Mouse (Mus musculus): Measurements from ENCODE around the gene Furin. TPM values are rescaled to one million over a fixed set of nuclear protein-coding genes. Genes with fewer than 3 reads are reported as not detected.
A peak's percentile ranks its signal among the peaks of the same experiment; 100 is the strongest.

Gene Furin
- total and polyA plus RNA-seq, 3 experiments: 158 to 225 (median 185) TPM

DNA sequence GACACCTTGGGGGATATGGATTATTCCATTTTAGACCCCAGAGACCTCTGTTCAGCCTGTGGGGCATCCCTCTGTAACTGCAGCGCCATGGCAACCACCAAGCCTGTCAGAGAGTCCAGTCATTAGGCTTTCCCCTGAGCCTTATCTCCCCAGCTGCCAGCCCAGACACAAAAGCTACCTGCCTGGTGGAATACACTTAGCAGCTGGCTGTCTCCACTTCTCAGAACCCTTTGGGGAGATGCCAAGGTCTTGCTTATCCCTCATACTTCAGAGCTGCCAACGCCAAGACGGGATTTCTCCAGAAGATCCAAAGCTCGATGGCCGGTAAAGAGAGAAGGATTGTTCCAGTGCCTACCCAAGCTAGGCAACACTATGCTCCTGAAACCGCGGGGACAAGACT, 63.4 kb downstream of the Furin start:
- DNase-seq: no peak

DNA sequence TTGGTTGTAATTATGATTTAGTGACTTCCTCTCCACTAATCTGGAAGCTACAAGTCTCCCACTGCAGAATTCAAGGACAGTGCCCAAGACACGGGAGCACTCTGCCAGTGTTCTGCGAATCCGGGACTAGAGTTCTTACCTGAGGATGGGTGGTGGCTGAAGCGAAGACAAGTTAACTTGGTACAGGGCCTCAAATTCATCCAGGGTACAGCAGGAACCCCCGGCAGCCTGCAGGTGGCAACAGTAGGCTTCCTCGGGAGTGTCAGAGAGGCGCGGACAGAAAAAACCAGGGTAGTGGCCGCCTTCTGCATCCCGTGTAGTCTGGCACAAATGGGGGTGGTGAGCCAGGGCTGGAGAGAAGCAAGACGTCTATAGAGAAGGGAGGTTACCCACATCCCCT, 64.4 kb downstream of the Furin start, which contains the start of gene Unc45a:
TSS of gene Unc45a (minus strand) at position 213 of the 400 bp plus-strand sequence.
- DNase-seq: peak; percentile 86

DNA sequence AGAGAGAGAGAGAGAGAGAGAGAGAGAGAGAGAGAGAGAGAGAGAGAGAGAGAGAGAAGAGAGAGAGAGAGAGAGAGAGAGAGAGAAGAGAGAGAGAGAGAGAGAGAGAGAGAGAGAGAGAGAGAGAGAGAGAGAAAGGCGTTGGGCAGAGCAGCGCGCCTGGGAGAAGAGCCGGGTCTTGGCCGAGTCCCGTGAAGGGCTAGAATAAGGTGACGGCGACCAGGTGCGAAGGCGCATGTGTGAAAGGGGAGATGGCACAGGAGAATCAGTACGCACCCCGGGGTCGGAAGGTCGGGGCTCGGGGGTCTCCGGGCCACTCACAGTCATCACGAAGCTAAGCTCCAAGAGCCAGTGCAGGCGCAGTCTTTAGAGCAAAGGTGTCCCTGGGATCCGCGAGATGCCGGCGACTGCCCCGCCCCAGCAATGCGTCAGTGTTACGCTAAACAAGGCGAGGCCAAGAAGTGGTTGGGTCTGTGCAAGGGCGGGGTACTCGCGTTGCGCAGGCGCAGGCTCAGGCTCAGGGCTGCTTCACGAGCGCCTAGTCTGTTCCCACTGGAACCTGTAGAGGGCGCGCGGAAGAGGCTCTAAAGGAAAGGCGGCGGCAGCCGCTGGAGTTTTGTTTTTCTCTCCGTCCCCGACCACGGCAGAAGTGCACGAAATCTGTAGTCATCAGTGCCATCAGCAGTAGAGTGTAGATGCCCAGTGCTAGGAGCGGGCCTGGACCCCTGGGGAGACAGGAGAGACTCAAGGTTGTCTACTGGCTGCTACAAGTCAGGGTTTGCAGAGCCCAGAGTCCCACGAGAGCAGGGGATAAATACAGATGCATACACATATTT, 65.2 kb downstream of the Furin start:
- DNase-seq: peak; percentile 98

DNA sequence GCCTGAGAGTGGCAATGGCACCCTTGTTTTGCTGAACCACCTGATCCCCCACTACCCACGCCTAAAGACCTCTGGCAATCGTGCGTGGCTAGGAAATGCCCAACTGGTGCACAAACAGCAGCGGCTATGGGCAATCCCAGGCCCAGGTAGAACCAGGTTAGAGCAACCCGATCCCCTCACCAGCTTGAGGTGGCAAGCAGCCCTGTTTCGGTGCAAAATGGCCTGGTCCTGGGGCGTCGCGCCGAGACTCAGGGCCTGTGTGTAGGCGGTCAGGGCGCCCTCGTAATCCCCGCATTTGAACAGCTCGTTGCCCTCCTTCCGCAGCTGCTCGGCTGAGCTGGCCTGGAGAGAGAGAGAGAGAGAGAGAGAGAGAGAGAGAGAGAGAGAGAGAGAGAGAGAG, 65.9 kb downstream of the Furin start:
- peak; percentile 58 for DNase-seq

Other genes with a start within 250 kb of the Furin start
- 10 to 100 TPM; 57.7 to 66.4 TPM for gene Sema4b, start 218.6 kb downstream of the Furin start, total RNA-seq (2021)
- 55.1 and 65.8 TPM in 2 replicates for gene Sema4b, start 218.6 kb downstream of the Furin start, polyA plus RNA-seq (2012; rRNA removed)
- gene Cib1, start 172.6 kb downstream of the Furin start, total RNA-seq (2021): 10 to 100 TPM; 66.7 to 75.3 TPM
- 110 and 126 TPM in 2 replicates for gene Cib1, start 172.6 kb downstream of the Furin start, polyA plus RNA-seq (2012; rRNA removed)
- gene Gdpgp1, start 172.6 kb downstream of the Furin start, total RNA-seq (2021): 1 to 10 TPM; 3.6 to 4.6 TPM
- gene Gdpgp1, start 172.6 kb downstream of the Furin start, polyA plus RNA-seq (2012; rRNA removed): 2.6 and 2.9 TPM in 2 replicates
- gene Ttll13, start 159.1 kb downstream of the Furin start, total RNA-seq (2021): 1 to 10 TPM in 1 of 2 experiments, under 1 TPM in 1; 0.89 to 1.2 TPM
- 0.66 TPM in 2 replicates for gene Ttll13, start 159.1 kb downstream of the Furin start, polyA plus RNA-seq (2012; rRNA removed)
- gene Ngrn, start 144.2 kb downstream of the Furin start, total RNA-seq (2021): 10 to 100 TPM; 35.7 to 50.1 TPM
- gene Ngrn, start 144.2 kb downstream of the Furin start, polyA plus RNA-seq (2012; rRNA removed): 38.7 and 45.6 TPM in 2 replicates
- gene Vps33b, start 135.8 kb downstream of the Furin start, total RNA-seq (2021): 10 to 100 TPM; 20.4 to 20.6 TPM
- 8.4 and 9.3 TPM in 2 replicates for gene Vps33b, start 135.8 kb downstream of the Furin start, polyA plus RNA-seq (2012; rRNA removed)
- 1 to 10 TPM; 4.0 to 5.3 TPM for gene Prc1, start 111.0 kb downstream of the Furin start, total RNA-seq (2021)
- 2.3 and 3.8 TPM in 2 replicates for gene Prc1, start 111.0 kb downstream of the Furin start, polyA plus RNA-seq (2012; rRNA removed)
- gene Rccd1, start 81.0 kb downstream of the Furin start, total RNA-seq (2021): 10 to 100 TPM in 1 of 2 experiments, 1 to 10 TPM in 1; 7.4 to 10.5 TPM
- gene Rccd1, start 81.0 kb downstream of the Furin start, polyA plus RNA-seq (2012; rRNA removed): 9.0 and 12.9 TPM in 2 replicates
- 10 to 100 TPM; 66.5 to 73.0 TPM for gene Unc45a, start 64.4 kb downstream of the Furin start, total RNA-seq (2021)
- gene Unc45a, start 64.4 kb downstream of the Furin start, polyA plus RNA-seq (2012; rRNA removed): 69.1 and 76.9 TPM in 2 replicates
- 10 to 100 TPM; 45.5 to 50.8 TPM for gene Hddc3, start 62.3 kb downstream of the Furin start, total RNA-seq (2021)
- 25.1 and 36.4 TPM in 2 replicates for gene Hddc3, start 62.3 kb downstream of the Furin start, polyA plus RNA-seq (2012; rRNA removed)
- 10 to 100 TPM; 77.2 to 99.3 TPM for gene Man2a2, start 34.1 kb downstream of the Furin start, total RNA-seq (2021)
- gene Man2a2, start 34.1 kb downstream of the Furin start, polyA plus RNA-seq (2012; rRNA removed): 252 and 304 TPM in 2 replicates
- 10 to 100 TPM in 1 of 2 experiments, 1 to 10 TPM in 1; 7.9 to 13.0 TPM for gene Fes, start 17.5 kb downstream of the Furin start, total RNA-seq (2021)
- gene Fes, start 17.5 kb downstream of the Furin start, polyA plus RNA-seq (2012; rRNA removed): 13.1 and 14.8 TPM in 2 replicates
- 1 to 10 TPM; 2.0 to 3.1 TPM for gene Blm, start 129.7 kb upstream of the Furin start, total RNA-seq (2021)
- 0.16 and 0.17 TPM in 2 replicates for gene Blm, start 129.7 kb upstream of the Furin start, polyA plus RNA-seq (2012; rRNA removed)